Mouse (Mus musculus) frontal cortex, postnatal 25 days (tissue): ENCODE data around the gene Mrps25.

ENCODE experiments used
- DNase-seq, 2 experiments: peaks; one replicate each; pipeline ENCODE4 v3.0.0; 2022; ENCODE audit warnings: low spot score in 2 of 2

Mrps25 gene

DNA sequence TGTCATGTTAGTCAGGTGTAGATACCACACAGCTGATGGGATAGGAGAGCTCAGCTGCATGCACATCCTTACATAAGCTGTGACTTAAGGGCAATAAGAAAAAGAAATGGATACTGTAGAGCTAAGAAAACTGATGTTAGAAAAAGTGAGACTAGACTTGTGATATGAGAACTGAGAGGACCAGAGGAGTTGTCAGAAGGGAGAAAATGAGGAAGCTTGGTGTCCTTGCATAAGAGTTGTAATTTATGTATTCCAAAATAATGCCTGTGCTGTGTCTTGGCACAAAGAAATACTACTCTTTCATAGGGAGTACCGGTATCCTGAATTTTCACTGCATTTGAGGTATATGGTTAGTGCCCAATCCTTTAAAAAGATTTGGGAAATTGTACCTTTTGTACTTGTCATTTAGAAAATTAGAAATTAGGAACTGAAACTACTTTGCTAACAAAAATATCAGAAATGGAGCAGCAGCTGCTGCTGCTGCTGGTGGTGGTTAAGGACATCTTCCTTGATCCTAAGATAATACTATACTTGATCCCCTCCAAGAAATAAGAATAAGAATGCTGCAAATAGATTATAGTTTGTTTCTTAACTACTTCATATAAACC lies 56.9 kb downstream of the Mrps25 start:
- no peak for DNase-seq

DNA sequence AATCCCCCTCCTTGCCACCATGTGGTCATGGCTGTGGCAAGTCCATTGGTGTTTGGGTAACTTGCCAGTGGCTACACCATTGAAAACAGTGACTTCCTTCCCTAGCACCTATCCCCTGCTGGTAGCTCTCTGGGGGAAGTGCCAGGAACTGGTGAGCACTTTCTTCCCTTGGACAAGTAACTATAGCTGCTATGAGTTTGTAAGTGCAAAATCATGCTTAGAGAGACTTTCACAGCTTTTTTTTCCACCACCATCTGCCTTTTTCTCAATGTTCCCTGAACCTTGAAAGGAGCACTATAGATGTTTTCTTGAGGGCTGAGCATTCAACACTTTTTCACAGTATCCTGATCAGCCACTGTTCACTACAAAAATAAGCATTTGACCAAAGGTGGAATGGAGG lies 59.3 kb downstream of the Mrps25 start:
- DNase-seq: no peak
